Mouse (Mus musculus) spleen, adult 2 months (tissue): ENCODE measurements around the gene Stox1.

ENCODE experiments used
- CTCF ChIP-seq: fragments of 200-500 bp; IDR thresholded peaks from 2 replicates; pipeline ENCODE4 v1.5.1; 2011; ENCODE audit warnings: mild to moderate bottlenecking, inconsistent platforms; ENCODE audit not compliant: insufficient read depth, insufficient read length, insufficient replicate concordance; ENCODE audit errors: extremely low read depth
- POLR2A ChIP-seq: fragments of 200-500 bp; IDR thresholded peaks from 2 replicates; pipeline ENCODE4 v1.6.1; 2011; ENCODE audit warnings: low read depth, low read length, inconsistent platforms

GRCm38 (mm10) chr10:62713457-62713856 is 12.5 kb downstream of the Stox1 start:
- TF ChIP-seq CTCF: no peak
- TF ChIP-seq POLR2A: no peak
